Mouse (Mus musculus): ENCODE results near the gene Litaf.

GRCm38 (mm10) chr16:11055916-11056315, 10.0 kb downstream of the Litaf start:
- no peak for TF ChIP-seq CTCF (IDR thresholded peaks at IDR 0.05)
- TF ChIP-seq EP300 (IDR thresholded peaks at IDR 0.05) = no peak
